Mouse (Mus musculus): ENCODE measurements around the gene Tlr7. TPM values are rescaled to one million over a fixed set of nuclear protein-coding genes. Genes with fewer than 3 reads are reported as not detected.
"Not testable (repeated sequence)": the region's sequence is repeated elsewhere in the genome, so short reads cannot be mapped to it uniquely, and the experiment has no call there.

Tlr7 gene
- total RNA-seq, 2 experiments from 2014 or later = 2.8 to 4.0 TPM

DNA sequence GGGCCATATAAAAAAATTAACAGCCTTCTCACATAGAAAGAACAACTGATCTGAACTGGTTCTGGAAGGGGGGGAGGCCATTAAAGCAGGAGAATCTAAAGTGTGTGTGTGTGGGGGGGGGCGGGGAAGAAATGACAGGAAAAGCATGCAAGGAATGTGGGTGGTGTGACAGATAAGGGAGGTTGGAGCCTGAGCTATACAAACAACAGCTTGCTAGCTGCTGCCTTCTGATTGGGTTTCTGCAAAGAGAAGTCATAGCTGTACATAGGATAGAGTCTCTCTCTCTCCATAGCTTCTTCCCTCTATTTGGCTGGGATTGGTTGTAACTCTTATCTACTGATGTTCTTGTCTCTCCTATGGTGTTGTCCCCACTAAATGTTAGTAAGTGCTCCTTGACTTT lies 2.2 kb upstream of the Tlr7 start:
- intact Hi-C loops (cut with DNase I) = no loop called here
- DNase-seq (ENCODE audit: extremely low spot score in 1 of 2, low spot score in 2 of 2) = no peak
- Histone ChIP-seq H3K4me3 (no peak overlapping the region), H3K27ac (no peak overlapping the region)
- no peak for TF ChIP-seq CTCF (IDR thresholded peaks at IDR 0.05)

- no peak for DNase-seq (ENCODE audit: extremely low spot score in 1 of 2, low spot score in 2 of 2)
- intact Hi-C loops (cut with DNase I) = no loop called here
- no peak overlapping the region; the same call in 1 of the 2 replicates for H3K27ac ChIP-seq
- no peak for TF ChIP-seq CTCF (IDR thresholded peaks at IDR 0.05)
- no peak overlapping the region for H3K4me3 ChIP-seq
Observed at GRCm38 (mm10) chrX:167330993-167331392, 635 bp upstream of the Tlr7 start.

- no peak for TF ChIP-seq CTCF (IDR thresholded peaks at IDR 0.05)
- no peak for DNase-seq (ENCODE audit: extremely low spot score in 1 of 2, low spot score in 2 of 2)
- H3K4me3 ChIP-seq = 0 out of 2 replicates have a peak overlapping the region, but pooled peaks have one; percentile 9
- H3K27ac ChIP-seq = peak overlapping the region; percentile 66
- intact Hi-C loops (cut with DNase I) = no loop called here
Observed at GRCm38 (mm10) chrX:167329620-167330019, 738 bp downstream of the Tlr7 start.

- DNase-seq (ENCODE audit: extremely low spot score in 1 of 2, low spot score in 2 of 2) = peak in 1 of 2 experiments; percentile 11
- TF ChIP-seq CTCF (IDR thresholded peaks at IDR 0.05) = no peak
- Histone ChIP-seq H3K27ac (no peak overlapping the region), H3K4me3 (no peak overlapping the region)
- intact Hi-C loops (cut with DNase I) = no loop called here
Observed at GRCm38 (mm10) chrX:167329098-167329497, 1.3 kb downstream of the Tlr7 start.

DNA sequence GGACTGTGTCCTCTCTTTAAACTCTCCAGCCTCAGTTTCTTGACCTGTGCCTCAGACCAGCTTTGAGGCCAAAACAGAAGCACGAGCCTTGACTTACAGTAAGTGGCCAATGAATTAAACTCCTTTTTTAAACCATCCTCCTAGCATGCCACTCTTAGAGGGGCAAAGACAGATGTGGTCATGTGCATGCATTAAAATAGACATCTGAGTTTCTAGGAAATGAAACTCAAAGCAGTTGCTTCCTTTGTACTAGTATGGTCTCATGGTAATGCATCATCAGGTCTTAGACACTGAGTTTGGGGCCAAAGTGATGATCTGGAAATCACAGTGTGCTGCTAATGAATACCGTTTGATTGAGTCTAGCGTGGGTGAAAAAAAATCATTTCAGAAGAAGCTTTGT lies 1.8 kb downstream of the Tlr7 start:
- DNase-seq (ENCODE audit: extremely low spot score in 1 of 2, low spot score in 2 of 2) = no peak
- no peak for TF ChIP-seq CTCF (IDR thresholded peaks at IDR 0.05)
- intact Hi-C loops (cut with DNase I) = no loop called here
- H3K27ac ChIP-seq = no peak overlapping the region
- H3K4me3 ChIP-seq = no peak overlapping the region

- no peak for DNase-seq (ENCODE audit: extremely low spot score in 1 of 2, low spot score in 2 of 2)
- Histone ChIP-seq H3K27ac (no peak overlapping the region), H3K4me3 (no peak overlapping the region)
- intact Hi-C loops (cut with DNase I) = no loop called here
- TF ChIP-seq CTCF (IDR thresholded peaks at IDR 0.05) = no peak
Observed at GRCm38 (mm10) chrX:167323742-167324141, 6.6 kb downstream of the Tlr7 start.

GRCm38 (mm10) chrX:167321233-167321806 lies 9.0 kb downstream of the Tlr7 start:
- intact Hi-C loops (cut with DNase I) = no loop called here
- no peak for DNase-seq (ENCODE audit: extremely low spot score in 1 of 2, low spot score in 2 of 2)
- no peak for TF ChIP-seq CTCF (IDR thresholded peaks at IDR 0.05)

DNA sequence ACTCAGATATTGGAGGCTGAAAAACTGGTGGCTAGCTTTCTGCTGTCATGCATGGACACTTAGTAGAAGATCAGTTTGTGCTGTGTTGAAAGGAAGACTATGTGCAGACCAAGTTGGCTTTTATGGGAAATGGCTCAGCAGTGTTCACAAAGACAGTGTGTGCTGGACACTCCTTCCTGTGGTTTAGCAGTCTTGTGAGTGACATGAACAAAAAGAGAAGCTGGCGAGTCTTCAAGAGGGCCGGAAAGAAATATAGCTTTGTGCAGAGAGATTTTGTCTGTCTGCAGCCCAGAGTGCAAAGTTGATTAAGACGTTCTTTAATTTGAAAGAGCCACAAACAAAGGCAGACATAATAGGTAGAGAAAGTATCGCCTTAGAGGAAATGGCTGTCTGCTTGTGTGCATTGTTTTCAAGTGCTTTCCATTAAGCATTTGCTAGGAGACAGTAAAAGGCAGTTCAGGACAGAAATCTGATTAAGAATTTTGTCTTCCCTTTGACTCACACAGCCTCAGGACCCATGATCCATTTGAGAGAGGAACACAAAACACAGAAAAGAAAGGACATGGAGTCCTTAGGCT lies 11.4 kb downstream of the Tlr7 start:
- intact Hi-C loops (cut with DNase I) = no loop called here
- DNase-seq (ENCODE audit: extremely low spot score in 1 of 2, low spot score in 2 of 2) = no peak
- H3K27ac ChIP-seq = no peak overlapping the region
- H3K4me3 ChIP-seq = no peak overlapping the region
- no peak for TF ChIP-seq CTCF (IDR thresholded peaks at IDR 0.05)

More at GRCm38 (mm10) chrX:167321233-167321806, 9.0 kb downstream of the Tlr7 start:
- H3K4me3 ChIP-seq = no peak overlapping the region
- H3K27ac ChIP-seq = no peak overlapping the region

GRCm38 (mm10) chrX:167315766-167316165 lies 14.6 kb downstream of the Tlr7 start:
- no peak for DNase-seq (ENCODE audit: extremely low spot score in 1 of 2, low spot score in 2 of 2)
- no peak for TF ChIP-seq CTCF (IDR thresholded peaks at IDR 0.05)
- intact Hi-C loops (cut with DNase I) = no loop called here
- no peak overlapping the region for H3K4me3 ChIP-seq
- no peak overlapping the region for H3K27ac ChIP-seq

- no peak for DNase-seq (ENCODE audit: extremely low spot score in 1 of 2, low spot score in 2 of 2)
- TF ChIP-seq CTCF (IDR thresholded peaks at IDR 0.05) = no peak
- intact Hi-C loops (cut with DNase I) = no loop called here
- H3K4me3 ChIP-seq = no peak overlapping the region
- H3K27ac ChIP-seq = no peak overlapping the region
Observed at GRCm38 (mm10) chrX:167315093-167315726, 15.1 kb downstream of the Tlr7 start.

DNA sequence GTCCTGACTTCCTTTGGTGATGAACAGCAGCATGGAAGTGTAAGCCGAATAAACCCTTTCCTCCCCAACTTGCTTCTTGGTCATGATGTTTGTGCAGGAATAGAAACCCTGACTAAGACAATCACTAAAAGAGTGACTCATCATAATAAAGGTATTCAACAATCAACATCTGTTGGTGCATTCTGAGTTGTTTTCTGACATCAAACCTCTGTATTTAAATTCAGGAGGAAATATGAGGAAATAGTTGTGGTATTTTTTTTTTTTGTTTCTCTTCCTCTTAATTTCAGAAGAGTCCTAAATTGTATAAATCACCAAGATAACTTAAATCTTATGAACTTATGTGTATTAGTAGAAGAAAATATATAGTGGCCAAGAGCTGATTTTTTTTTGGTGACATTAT lies 28.3 kb downstream of the Tlr7 start:
- H3K27ac ChIP-seq; H3K4me3 ChIP-seq; intact Hi-C loops (cut with DNase I); DNase-seq (ENCODE audit: extremely low spot score in 1 of 2, low spot score in 2 of 2): not testable (repeated sequence)

DNA sequence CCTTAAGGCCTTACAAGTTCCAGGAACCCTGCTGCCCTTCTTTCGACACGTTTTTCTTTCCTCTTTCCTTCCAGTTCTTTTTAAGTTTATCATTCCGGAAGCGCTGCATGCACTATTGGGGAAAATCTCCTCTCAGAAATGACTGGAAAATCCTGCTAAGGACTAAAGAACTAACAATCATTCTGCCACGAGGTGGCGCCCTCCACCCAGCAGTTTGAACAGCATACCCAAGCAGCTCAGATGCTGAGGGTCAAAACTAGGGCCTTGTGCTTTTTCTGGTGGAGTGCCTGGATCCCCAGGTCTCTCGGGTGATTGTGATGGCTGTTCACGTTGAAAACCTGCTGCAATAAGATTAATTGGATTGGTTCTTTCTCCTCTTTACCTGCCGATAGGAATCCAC lies 53.4 kb downstream of the Tlr7 start:
- DNase-seq (ENCODE audit: extremely low spot score in 1 of 2, low spot score in 2 of 2) = peak; percentile 50 to 54

DNA sequence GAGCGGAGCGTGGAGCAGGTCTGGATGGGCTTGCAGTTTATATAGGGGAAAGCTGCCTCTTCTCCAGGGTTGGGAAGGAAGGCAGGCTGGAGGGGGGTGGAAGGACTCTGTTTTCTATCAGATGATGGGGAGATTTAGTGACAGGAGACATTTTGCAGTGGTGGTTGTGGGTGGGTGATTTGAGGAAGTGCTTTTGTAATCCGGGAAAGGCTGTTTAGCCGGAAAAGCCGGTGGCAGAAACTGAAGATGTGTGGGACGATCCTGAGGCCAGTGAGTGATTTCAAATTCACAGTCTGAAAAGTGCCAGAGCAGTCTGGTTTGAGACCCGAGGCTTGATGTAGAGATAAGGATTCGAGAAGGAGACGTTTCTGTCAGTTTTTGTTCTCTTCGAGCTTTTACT lies 53.8 kb downstream of the Tlr7 start:
- Histone ChIP-seq H3K27ac (no peak overlapping the region), H3K4me3 (no peak overlapping the region)
- TF ChIP-seq CTCF (IDR thresholded peaks at IDR 0.05) = no peak
- intact Hi-C loops (cut with DNase I) = no loop called here
- DNase-seq (ENCODE audit: extremely low spot score in 1 of 2, low spot score in 2 of 2) = no peak

More for the DNA sequence above, 53.4 kb downstream of the Tlr7 start:
- TF ChIP-seq CTCF (IDR thresholded peaks at IDR 0.05) = peak; percentile 68
- Histone ChIP-seq H3K4me3 (no peak overlapping the region), H3K27ac (no peak overlapping the region)
- intact Hi-C loops (cut with DNase I) = no loop called here

Data from left cerebral cortex, adult 2 months (tissue).